Mouse (Mus musculus) spleen, postnatal 4 days (tissue): Measurements from ENCODE around the gene Nab1.
"Not testable (repeated sequence)": the region's sequence is repeated elsewhere in the genome, so short reads cannot be mapped to it uniquely, and the experiment has no call there.

ENCODE experiments used
- DNase-seq, 2 experiments: peaks; one replicate each; pipeline ENCODE4 v3.0.0; 2022; ENCODE audit warnings: low spot score in 2 of 2

Gene Nab1

GRCm38 (mm10) chr1:52500314-52500981 is at the start of gene Nab1:
Gene Nab1, minus strand, starts transcription at chr1:52500679.
- DNase-seq, result peak; percentile 67 to 85

GRCm38 (mm10) chr1:52547451-52547850 is 47.0 kb upstream of the Nab1 start:
- DNase-seq, result no peak

- DNase-seq, result no peak
Observed at GRCm38 (mm10) chr1:52546796-52547195, 46.3 kb upstream of the Nab1 start.

- not testable (repeated sequence) for DNase-seq
Observed at GRCm38 (mm10) chr1:52540124-52540523, 39.6 kb upstream of the Nab1 start.

GRCm38 (mm10) chr1:52529933-52530332 is 29.5 kb upstream of the Nab1 start:
- no peak for DNase-seq

GRCm38 (mm10) chr1:52527656-52528055 is 27.2 kb upstream of the Nab1 start:
- DNase-seq, result no peak

GRCm38 (mm10) chr1:52527252-52527651 is 26.8 kb upstream of the Nab1 start:
- no peak for DNase-seq

- DNase-seq, result no peak
Observed at GRCm38 (mm10) chr1:52524663-52525062, 24.2 kb upstream of the Nab1 start.

- no peak for DNase-seq
Observed at GRCm38 (mm10) chr1:52524150-52524549, 23.7 kb upstream of the Nab1 start.

- peak in 1 of 2 experiments; percentile 24 for DNase-seq
Observed at GRCm38 (mm10) chr1:52521436-52521993, 21.0 kb upstream of the Nab1 start.

- peak in 1 of 2 experiments; percentile 25 for DNase-seq
Observed at GRCm38 (mm10) chr1:52520131-52520530, 19.7 kb upstream of the Nab1 start.

GRCm38 (mm10) chr1:52515249-52515648 is 14.8 kb upstream of the Nab1 start:
- DNase-seq, result peak in 1 of 2 experiments; percentile 25

GRCm38 (mm10) chr1:52511788-52512425 is 11.4 kb upstream of the Nab1 start:
- DNase-seq, result no peak

GRCm38 (mm10) chr1:52506211-52506610 is 5.7 kb upstream of the Nab1 start:
- DNase-seq, result no peak

GRCm38 (mm10) chr1:52502296-52502695 is 1.8 kb upstream of the Nab1 start:
- no peak for DNase-seq

GRCm38 (mm10) chr1:52501688-52502133 is 1.2 kb upstream of the Nab1 start:
- DNase-seq, result no peak

- no peak for DNase-seq
Observed at GRCm38 (mm10) chr1:52501090-52501489, 611 bp upstream of the Nab1 start.

- peak; percentile 29 to 71 for DNase-seq
Observed at GRCm38 (mm10) chr1:52499601-52500313, 722 bp downstream of the Nab1 start.

- no peak for DNase-seq
Observed at GRCm38 (mm10) chr1:52498786-52499450, 1.6 kb downstream of the Nab1 start.

GRCm38 (mm10) chr1:52489538-52490181 is 10.8 kb downstream of the Nab1 start:
- peak; percentile 32 to 67 for DNase-seq

GRCm38 (mm10) chr1:52484980-52485379 is 15.5 kb downstream of the Nab1 start:
- no peak for DNase-seq
